Comparison of ENCODE assay signal across 16 mouse cellular contexts in the genomic region with DNA sequence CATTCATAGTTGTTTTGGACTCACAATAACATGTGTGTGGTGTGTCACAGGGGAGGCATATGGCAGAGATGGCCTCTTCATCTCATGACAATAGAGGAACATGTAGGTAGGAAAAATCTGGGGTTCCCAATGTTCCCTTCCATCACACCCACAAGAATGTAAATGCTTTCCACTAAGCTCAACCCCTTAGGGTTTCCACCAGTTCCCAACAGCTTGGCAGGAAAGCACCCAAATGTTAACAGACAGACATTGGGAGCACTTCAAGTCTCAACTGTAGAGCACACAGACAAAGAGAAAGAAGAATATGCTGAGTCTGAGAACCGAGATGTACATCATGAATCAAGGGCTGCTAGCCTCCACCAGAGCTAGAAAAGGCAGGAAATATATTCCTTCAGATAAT.
DNase-seq lines count a peak whose midpoint lies in the region.
"Had no signal": no experiment of that assay in that cellular context is flagged by ENCODE, and none has a peak within 500 bp of the region (broad histone marks: within the 10 kb centered on the region; RNA-seq: fewer than 3 reads in every experiment).

No protein-coding gene starts in this region.

- peak; percentile 20 to 70 for DNase-seq in layer of hippocampus, adult 18-20 months (ENCODE audit: low spot score in 2 of 2)
- no peak for DNase-seq in layer of hippocampus, adult 11-12 months (ENCODE audit: low spot score)
- peak; percentile 17 to 35 for DNase-seq in layer of hippocampus, adult 8-10 months (ENCODE audit: low spot score in 2 of 2)
- no peak for DNase-seq in layer of hippocampus, postnatal 25 days (ENCODE audit: extremely low spot score in 1 of 2, low spot score in 1 of 2)
- DNase-seq in brain, adult 2 months (ENCODE audit: low read depth, low spot score): peak; percentile 14
- no peak for DNase-seq in adrenal gland, postnatal 4 days (ENCODE audit: low spot score in 2 of 2)
- DNase-seq: adrenal gland, adult 8-10 months; adrenal gland, postnatal 14 days; adrenal gland, postnatal 36 days; B cell, adult 2 months; cerebellum, adult 11-12 months; cerebellum, adult 2 months; cerebellum, adult 9-10 months; cerebellum, postnatal 10 days; cerebellum, postnatal 25 days; forebrain, postnatal 0 days had no signal

Comparison
In these comparisons a context has a peak if more than half of its experiments do, and no peak if none do; other contexts are left out.
1. DNase-seq: peak in layer of hippocampus, adult 18-20 months (2 of 2), layer of hippocampus, adult 8-10 months (2 of 2) and brain, adult 2 months (single experiment); none in layer of hippocampus, adult 11-12 months (single experiment), layer of hippocampus, postnatal 25 days (0 of 2) and adrenal gland, postnatal 4 days (0 of 2).